Mouse (Mus musculus) C2C12 (cell line): ENCODE measurements at regions not wholly inside any gene's neighbourhood (a gene's known extent, or its start where the extent isn't known, plus 50 kb on each side); places are given as distances from the start of the nearest gene placed in this dataset.

ENCODE experiments used
- CTCF ChIP-seq: IDR thresholded peaks from one replicate; pipeline ENCODE4 v1.5.1; 2011; ENCODE audit not compliant: control insufficient read depth, insufficient read depth, insufficient read length
- MYOD1 ChIP-seq: IDR thresholded peaks from one replicate; pipeline ENCODE4 v1.6.1; 2011; ENCODE audit warnings: low read depth; ENCODE audit not compliant: control insufficient read depth, insufficient read length

- TF ChIP-seq CTCF: no peak
- TF ChIP-seq MYOD1: no peak
Observed at GRCm38 (mm10) chr10:48433287-48433686, 1355.3 kb downstream of the Grik2 start.
